Mouse (Mus musculus): ENCODE measurements around the gene Snx30. TPM values are rescaled to one million over a fixed set of nuclear protein-coding genes. Genes with fewer than 3 reads are reported as not detected.

Gene Snx30
- polyA plus RNA-seq, 1 experiment from 2014 or later, result 3.5 TPM

DNA sequence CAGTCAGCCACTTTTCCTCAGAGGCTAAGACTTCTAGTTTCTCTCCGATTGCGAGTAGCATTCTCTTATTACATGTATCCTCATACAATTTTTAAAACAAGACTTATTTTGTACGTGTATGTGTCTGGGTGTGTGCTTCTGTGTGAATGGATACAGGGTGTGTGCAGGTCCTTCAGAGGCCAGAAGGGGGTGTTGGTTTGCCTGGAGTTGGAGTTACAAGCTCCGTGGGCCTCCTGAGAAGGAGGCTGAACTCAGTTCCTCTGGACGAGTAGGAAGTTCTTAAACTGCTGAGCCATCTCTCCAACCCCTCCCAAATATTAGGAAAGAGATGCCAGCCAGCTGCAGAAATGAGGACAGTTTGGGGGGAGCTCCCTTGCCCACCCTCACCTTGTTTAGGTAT, 2.8 kb downstream of the Snx30 start:
- TF ChIP-seq EP300 (IDR thresholded peaks at IDR 0.05; ENCODE audit: low read depth), result no peak
- TF ChIP-seq CTCF (IDR thresholded peaks at IDR 0.05; ENCODE audit: low read depth), result peak; percentile 59
- 62% methylated on average over 5 of the region's 5 CpGs for WGBS (ENCODE audit: insufficient replicate concordance)
- H3K4me3 ChIP-seq (ENCODE audit: low read depth, low read length), result no peak overlapping the region
- ATAC-seq (no peak), DNase-seq (peak; percentile 44)
- no peaks in the 10 kb centered on the region for H3K27me3 ChIP-seq (ENCODE audit: insufficient read depth, low read length)
- no peak overlapping the region for H3K27ac ChIP-seq (ENCODE audit: low read depth)
- H3K4me2 ChIP-seq (ENCODE audit: low read depth, low read length), result no peak overlapping the region
- H3K9me3 ChIP-seq (ENCODE audit: low read length), result no peaks in the 10 kb centered on the region
- no peak overlapping the region for H3K9ac ChIP-seq (replicated peaks)
- no peaks in the 10 kb centered on the region for H3K36me3 ChIP-seq (replicated peaks; ENCODE audit: insufficient read depth, low read length)
- peaks cover 29% of the 10 kb centered on the region for H3K4me1 ChIP-seq (ENCODE audit: insufficient read depth)

DNA sequence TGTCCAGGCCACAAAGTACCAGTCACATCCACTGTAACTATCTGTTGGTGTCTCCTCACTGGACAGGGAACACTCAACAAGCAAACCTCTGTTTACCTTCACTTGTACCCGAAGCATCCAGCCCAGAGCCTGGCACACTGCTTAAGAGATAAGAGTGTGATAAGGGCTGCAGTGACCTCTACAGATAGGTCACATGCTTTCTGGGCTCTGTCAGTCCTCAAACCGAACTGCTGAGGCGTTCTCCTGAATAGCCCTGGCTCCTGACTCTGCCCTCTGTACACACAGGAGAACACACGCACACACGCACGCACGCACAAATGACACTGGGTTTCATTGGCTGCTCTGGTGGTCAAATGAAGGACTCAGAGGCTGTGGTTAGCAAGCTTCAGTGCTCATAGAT, 8.5 kb downstream of the Snx30 start:
- no peak for DNase-seq
- no peaks in the 10 kb centered on the region for H3K9me3 ChIP-seq (ENCODE audit: low read length)
- TF ChIP-seq EP300 (IDR thresholded peaks at IDR 0.05; ENCODE audit: low read depth), result no peak
- 0 out of 2 replicates have a peak, but pooled peaks have one; percentile 2 for TF ChIP-seq CTCF (IDR thresholded peaks at IDR 0.05; ENCODE audit: low read depth)
- WGBS (ENCODE audit: insufficient replicate concordance), result 30% methylated on average over 7 of the region's 7 CpGs
- H3K36me3 ChIP-seq (replicated peaks; ENCODE audit: insufficient read depth, low read length), result 0 out of 2 replicates have a peak, but pooled peaks cover 3% of the 10 kb centered on the region
- peak; percentile 65; the same call in 1 of the 2 replicates for ATAC-seq
- H3K9ac ChIP-seq (replicated peaks), result no peak overlapping the region
- no peak overlapping the region for H3K4me2 ChIP-seq (ENCODE audit: low read depth, low read length)
- H3K27me3 ChIP-seq (ENCODE audit: insufficient read depth, low read length), result no peaks in the 10 kb centered on the region
- peaks cover 31% of the 10 kb centered on the region for H3K4me1 ChIP-seq (ENCODE audit: insufficient read depth)
- no peak overlapping the region for H3K27ac ChIP-seq (ENCODE audit: low read depth)
- H3K4me3 ChIP-seq (ENCODE audit: low read depth, low read length), result no peak overlapping the region

DNA sequence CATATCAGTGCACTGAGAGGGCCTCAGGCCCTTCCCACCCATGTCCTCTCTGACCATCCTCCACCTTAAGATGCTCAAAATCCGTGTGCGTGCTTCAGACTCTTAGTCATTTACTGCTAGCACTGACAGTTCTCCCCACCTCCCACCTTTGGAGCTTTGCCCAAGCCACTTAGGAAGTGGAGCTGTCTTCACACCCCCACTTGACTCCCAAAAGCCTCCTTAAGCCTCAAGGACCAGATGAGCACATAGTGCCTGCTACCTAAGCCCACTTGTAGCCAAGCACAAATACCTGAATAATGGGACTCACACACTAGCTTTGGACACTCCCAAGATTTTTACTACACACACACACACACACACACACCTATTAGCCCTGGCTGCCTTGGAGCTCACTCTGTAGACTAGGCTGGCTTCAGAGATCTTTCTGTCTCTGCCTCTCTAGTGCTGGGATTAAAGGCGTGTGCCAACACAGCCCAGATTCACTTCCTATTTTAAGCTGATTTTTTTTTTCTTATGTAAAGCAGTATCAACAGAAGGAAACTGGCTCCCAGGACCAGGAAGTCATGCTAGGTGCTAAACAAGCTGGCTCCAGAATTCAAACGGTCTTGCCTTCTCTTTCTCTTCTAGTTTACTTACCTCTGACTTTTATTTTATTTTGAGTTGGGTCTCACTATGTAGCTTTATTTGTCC, 9.6 kb downstream of the Snx30 start:
- no peaks in the 10 kb centered on the region for H3K27me3 ChIP-seq (ENCODE audit: insufficient read depth, low read length)
- no peak overlapping the region for H3K4me3 ChIP-seq (ENCODE audit: low read depth, low read length)
- no peak overlapping the region for H3K9ac ChIP-seq (replicated peaks)
- no peaks in the 10 kb centered on the region for H3K9me3 ChIP-seq (ENCODE audit: low read length)
- TF ChIP-seq CTCF (IDR thresholded peaks at IDR 0.05; ENCODE audit: low read depth) (no peak), EP300 (IDR thresholded peaks at IDR 0.05; ENCODE audit: low read depth) (no peak)
- H3K36me3 ChIP-seq (replicated peaks; ENCODE audit: insufficient read depth, low read length), result 0 out of 2 replicates have a peak, but pooled peaks cover 3% of the 10 kb centered on the region
- H3K4me2 ChIP-seq (ENCODE audit: low read depth, low read length), result no peak overlapping the region
- peaks cover 28% of the 10 kb centered on the region for H3K4me1 ChIP-seq (ENCODE audit: insufficient read depth)
- 64% methylated on average over 4 of the region's 4 CpGs for WGBS (ENCODE audit: insufficient replicate concordance)
- peak overlapping the region; percentile 72; the same call in 1 of the 2 replicates for H3K27ac ChIP-seq (ENCODE audit: low read depth)
- DNase-seq (no peak), ATAC-seq (no peak; the same call in none of the 2 replicates)

DNA sequence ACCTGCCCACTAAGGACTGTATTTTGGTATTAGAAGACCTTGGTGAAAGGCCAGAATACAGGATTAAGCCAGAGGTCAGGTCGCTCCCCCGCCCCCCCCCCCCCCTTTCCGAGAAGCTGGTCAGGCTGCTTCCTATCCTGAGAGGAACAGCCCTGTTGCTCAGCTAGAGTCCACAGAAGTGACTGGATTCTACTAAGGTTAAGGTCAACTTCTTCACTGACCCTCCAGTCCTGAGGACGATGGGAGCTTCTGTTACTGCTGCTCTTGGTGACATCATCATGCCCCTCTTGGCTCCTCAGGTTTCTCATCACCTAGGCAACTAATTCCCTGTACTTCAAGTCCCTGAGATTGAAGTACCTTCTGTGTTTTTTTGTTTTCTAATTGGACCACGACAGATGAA, 10.4 kb downstream of the Snx30 start:
- no peaks in the 10 kb centered on the region for H3K9me3 ChIP-seq (ENCODE audit: low read length)
- no peak overlapping the region for H3K4me3 ChIP-seq (ENCODE audit: low read depth, low read length)
- no peak for TF ChIP-seq CTCF (IDR thresholded peaks at IDR 0.05; ENCODE audit: low read depth)
- no peaks in the 10 kb centered on the region for H3K27me3 ChIP-seq (ENCODE audit: insufficient read depth, low read length)
- peak overlapping the region; percentile 72; the same call in 1 of the 2 replicates for H3K27ac ChIP-seq (ENCODE audit: low read depth)
- H3K36me3 ChIP-seq (replicated peaks; ENCODE audit: insufficient read depth, low read length), result 0 out of 2 replicates have a peak, but pooled peaks cover 3% of the 10 kb centered on the region
- ATAC-seq, result no peak
- no peak overlapping the region; the same call in 1 of the 2 replicates for H3K9ac ChIP-seq (replicated peaks)
- 67% methylated on average over 5 of the region's 5 CpGs for WGBS (ENCODE audit: insufficient replicate concordance)
- H3K4me1 ChIP-seq (ENCODE audit: insufficient read depth), result peaks cover 28% of the 10 kb centered on the region
- no peak overlapping the region for H3K4me2 ChIP-seq (ENCODE audit: low read depth, low read length)
- no peak for DNase-seq

DNA sequence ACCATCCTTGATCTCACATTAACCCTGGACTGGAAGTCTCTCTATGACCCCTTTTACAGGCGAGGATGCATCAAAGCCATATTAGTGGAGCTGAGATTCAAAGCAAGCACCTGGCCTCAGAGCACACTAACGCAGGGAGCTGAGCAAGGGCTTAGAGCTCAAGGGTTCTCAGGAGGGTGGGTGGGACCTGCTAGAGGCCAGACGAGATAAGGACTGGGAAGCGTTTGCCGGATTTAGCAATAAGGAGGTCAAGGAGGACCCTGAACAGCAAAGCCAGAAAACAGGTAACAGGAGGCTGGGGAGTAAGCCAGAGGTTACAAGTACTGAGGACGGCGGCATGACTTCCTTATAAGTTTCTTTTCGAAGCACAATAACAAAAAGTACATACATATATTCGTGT, 10.8 kb downstream of the Snx30 start:
- TF ChIP-seq CTCF (IDR thresholded peaks at IDR 0.05; ENCODE audit: low read depth) (no peak), EP300 (IDR thresholded peaks at IDR 0.05; ENCODE audit: low read depth) (no peak)
- Histone ChIP-seq H3K36me3 (replicated peaks; ENCODE audit: insufficient read depth, low read length) (0 out of 2 replicates have a peak, but pooled peaks cover 3% of the 10 kb centered on the region), H3K9me3 (ENCODE audit: low read length) (no peaks in the 10 kb centered on the region), H3K27me3 (ENCODE audit: insufficient read depth, low read length) (no peaks in the 10 kb centered on the region), H3K27ac (ENCODE audit: low read depth) (no peak overlapping the region), H3K9ac (replicated peaks) (no peak overlapping the region; the same call in 1 of the 2 replicates), H3K4me2 (ENCODE audit: low read depth, low read length) (no peak overlapping the region), H3K4me1 (ENCODE audit: insufficient read depth) (peaks cover 28% of the 10 kb centered on the region), H3K4me3 (ENCODE audit: low read depth, low read length) (no peak overlapping the region)
- DNase-seq, result no peak
- no peak for ATAC-seq
- WGBS (ENCODE audit: insufficient replicate concordance), result 62% methylated on average over 9 of the region's 9 CpGs

DNA sequence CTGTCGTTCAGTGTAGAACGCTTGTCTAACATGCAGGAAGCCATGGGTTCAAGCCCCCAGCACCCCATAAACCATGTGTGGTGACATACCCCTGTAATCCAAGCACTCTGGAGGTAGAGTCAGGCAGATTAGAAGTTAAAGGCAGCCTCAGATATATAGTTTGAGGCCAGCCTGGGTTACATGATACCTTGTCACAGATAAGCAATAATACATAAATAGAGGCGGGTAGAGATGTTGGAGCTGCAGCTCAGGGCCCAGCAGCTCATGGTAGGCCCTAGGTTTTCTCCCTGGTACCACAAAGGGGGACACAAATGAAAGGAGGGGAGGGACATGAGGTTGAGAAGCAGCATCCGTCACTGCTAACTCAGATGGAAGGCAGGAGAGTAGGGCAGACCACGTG, 12.2 kb downstream of the Snx30 start:
- TF ChIP-seq CTCF (IDR thresholded peaks at IDR 0.05; ENCODE audit: low read depth) (no peak), EP300 (IDR thresholded peaks at IDR 0.05; ENCODE audit: low read depth) (no peak)
- Histone ChIP-seq H3K9me3 (ENCODE audit: low read length) (no peaks in the 10 kb centered on the region), H3K4me1 (ENCODE audit: insufficient read depth) (peaks cover 33% of the 10 kb centered on the region), H3K4me3 (ENCODE audit: low read depth, low read length) (no peak overlapping the region), H3K9ac (replicated peaks) (no peak overlapping the region), H3K36me3 (replicated peaks; ENCODE audit: insufficient read depth, low read length) (0 out of 2 replicates have a peak, but pooled peaks cover 3% of the 10 kb centered on the region), H3K27me3 (ENCODE audit: insufficient read depth, low read length) (no peaks in the 10 kb centered on the region), H3K27ac (ENCODE audit: low read depth) (no peak overlapping the region), H3K4me2 (ENCODE audit: low read depth, low read length) (no peak overlapping the region)
- WGBS (ENCODE audit: insufficient replicate concordance), result 54% methylated on average over 5 of the region's 5 CpGs
- ATAC-seq (no peak), DNase-seq (no peak)

Measured in liver, postnatal 0 days (tissue).